Comparison of ENCODE assay signal across 8 mouse cellular contexts in the genomic region with DNA sequence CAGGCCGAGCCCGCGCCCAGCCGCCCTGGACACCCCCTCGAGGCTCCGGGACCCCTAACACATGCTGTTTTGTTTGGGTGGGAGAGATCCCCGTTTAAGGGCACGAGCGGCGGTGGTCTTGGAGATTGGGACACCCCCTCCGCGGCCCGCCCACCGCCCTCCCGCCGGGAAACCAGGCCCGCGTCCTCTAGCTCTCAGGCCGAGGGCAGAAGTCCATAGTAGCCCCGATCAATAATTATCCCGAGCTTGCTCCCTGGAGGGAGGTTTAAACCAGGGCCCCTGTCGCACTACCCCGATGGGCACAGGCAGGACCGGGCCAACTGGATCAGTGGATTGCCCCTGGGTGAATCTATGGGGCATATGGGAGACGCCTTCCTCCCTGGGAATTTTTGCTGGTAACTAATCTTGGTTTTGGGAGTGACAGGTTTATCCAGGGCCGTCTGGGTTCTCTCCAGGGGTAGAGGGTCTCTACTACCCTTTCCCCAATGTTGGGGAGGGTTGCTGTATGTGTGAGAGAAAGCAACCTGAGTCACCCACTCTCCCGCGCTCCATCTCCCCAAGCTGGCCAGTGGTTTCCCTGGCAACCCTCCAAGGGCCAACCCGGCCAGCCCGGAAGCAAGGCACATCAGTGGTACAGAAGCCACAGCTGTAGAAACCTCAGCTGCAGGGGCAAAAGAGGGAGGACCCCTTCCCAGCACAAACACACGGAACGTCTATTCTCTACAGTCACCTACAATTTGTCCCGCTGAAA. TPM values are rescaled to one million over a fixed set of nuclear protein-coding genes. Genes with fewer than 3 reads are reported as not detected.
A peak's percentile ranks its signal among the peaks of the same experiment; 100 is the strongest.
DNase-seq lines count a peak whose midpoint lies in the region; ATAC-seq and TF ChIP-seq lines count a peak whose summit lies in the region.

No protein-coding gene starts in this region.

- peak overlapping the region; percentile 83 for H3K4me2 ChIP-seq in embryonic facial prominence, embryonic 13.5 days
- peak overlapping the region; percentile 92 for H3K4me2 ChIP-seq in heart, embryonic 13.5 days
- H3K4me2 ChIP-seq in kidney, postnatal 0 days (ENCODE audit: low read length): peak overlapping the region; percentile 93
- H3K4me2 ChIP-seq in lung, postnatal 0 days (replicated peaks; ENCODE audit: low read depth, low read length): peak overlapping the region; percentile 91

- H3K4me1 ChIP-seq in ES-Bruce4 (ENCODE audit: control insufficient read depth, insufficient read depth, low read length): no peaks in the 10 kb centered on the region
- H3K4me1 ChIP-seq in embryonic facial prominence, embryonic 13.5 days: peaks cover 21% of the 10 kb centered on the region
- H3K4me1 ChIP-seq in heart, embryonic 13.5 days: peaks cover 40% of the 10 kb centered on the region
- H3K4me1 ChIP-seq in kidney, postnatal 0 days (replicated peaks; ENCODE audit: insufficient read depth, low read length): 0 out of 2 replicates have a peak, but pooled peaks cover 7% of the 10 kb centered on the region
- peaks cover 6% of the 10 kb centered on the region; the same call in 1 of the 2 replicates for H3K4me1 ChIP-seq in lung, postnatal 0 days (ENCODE audit: insufficient read depth, low read depth, low read length)

- TF ChIP-seq CTCF in ES-Bruce4 (IDR thresholded peaks at IDR 0.05; ENCODE audit: low read depth, low read length): no peak
- no peak for TF ChIP-seq CTCF in kidney, postnatal 0 days (IDR thresholded peaks at IDR 0.05; ENCODE audit: low read depth)
- no peak for TF ChIP-seq CTCF in lung, postnatal 0 days (IDR thresholded peaks at IDR 0.05)

- no peak for TF ChIP-seq POLR2A in ES-Bruce4 (IDR thresholded peaks at IDR 0.05; ENCODE audit: insufficient read depth, low read length)

- H3K9me3 ChIP-seq in ES-Bruce4 (replicated peaks; ENCODE audit: control insufficient read depth, insufficient read depth, low read length, poor library complexity, severe bottlenecking): no peaks in the 10 kb centered on the region
- H3K9me3 ChIP-seq in embryonic facial prominence, embryonic 13.5 days: no peaks in the 10 kb centered on the region
- H3K9me3 ChIP-seq in heart, embryonic 13.5 days: no peaks in the 10 kb centered on the region
- no peaks in the 10 kb centered on the region for H3K9me3 ChIP-seq in kidney, postnatal 0 days (replicated peaks; ENCODE audit: low read length)
- no peaks in the 10 kb centered on the region for H3K9me3 ChIP-seq in lung, postnatal 0 days (ENCODE audit: low read length)

- peak; percentile 89 for DNase-seq in adrenal gland, adult 2 months
- DNase-seq in kidney, postnatal 0 days (ENCODE audit: low spot score): peak; percentile 55
- peak; percentile 58 for DNase-seq in lung, postnatal 0 days (ENCODE audit: low spot score)
- peak; percentile 72 for DNase-seq in retina, postnatal 1 day

- WGBS in embryonic facial prominence, embryonic 13.5 days: 1% methylated on average over 33 of the region's 33 CpGs
- 3% methylated on average over 31 of the region's 33 CpGs for WGBS in heart, embryonic 13.5 days
- WGBS in kidney, postnatal 0 days: under 1% methylated on average over 33 of the region's 33 CpGs
- 1% methylated on average over 33 of the region's 33 CpGs for WGBS in lung, postnatal 0 days

- H3K36me3 ChIP-seq in ES-Bruce4 (ENCODE audit: control insufficient read depth, insufficient read depth, low read length, poor library complexity, severe bottlenecking): no peaks in the 10 kb centered on the region
- H3K36me3 ChIP-seq in embryonic facial prominence, embryonic 13.5 days: no peaks in the 10 kb centered on the region
- no peaks in the 10 kb centered on the region for H3K36me3 ChIP-seq in heart, embryonic 13.5 days
- no peaks in the 10 kb centered on the region for H3K36me3 ChIP-seq in kidney, postnatal 0 days (ENCODE audit: insufficient read depth, low read length)
- no peaks in the 10 kb centered on the region for H3K36me3 ChIP-seq in lung, postnatal 0 days (ENCODE audit: insufficient read depth, low read length)

- no peak overlapping the region for H3K27ac ChIP-seq in ES-Bruce4 (ENCODE audit: insufficient read depth, low read length)
- H3K27ac ChIP-seq in embryonic facial prominence, embryonic 13.5 days: peak overlapping the region; percentile 78
- peak overlapping the region; percentile 94 for H3K27ac ChIP-seq in heart, embryonic 13.5 days (replicated peaks)
- peak overlapping the region; percentile 90 for H3K27ac ChIP-seq in kidney, postnatal 0 days
- peak overlapping the region; percentile 86 for H3K27ac ChIP-seq in lung, postnatal 0 days (ENCODE audit: low read length)

- peaks cover 14% of the 10 kb centered on the region for H3K27me3 ChIP-seq in ES-Bruce4 (ENCODE audit: control insufficient read depth, insufficient read depth, low read length, poor library complexity, severe bottlenecking)
- peaks cover 36% of the 10 kb centered on the region for H3K27me3 ChIP-seq in embryonic facial prominence, embryonic 13.5 days
- peaks cover 40% of the 10 kb centered on the region for H3K27me3 ChIP-seq in heart, embryonic 13.5 days (replicated peaks)
- H3K27me3 ChIP-seq in kidney, postnatal 0 days (ENCODE audit: insufficient read depth, low read length): no peaks in the 10 kb centered on the region
- no peaks in the 10 kb centered on the region for H3K27me3 ChIP-seq in lung, postnatal 0 days (replicated peaks; ENCODE audit: insufficient read depth, low read length)

- peak overlapping the region; percentile 100 for H3K9ac ChIP-seq in ES-Bruce4 (ENCODE audit: low read depth, poor library complexity, severe bottlenecking)
- peak overlapping the region; percentile 94 for H3K9ac ChIP-seq in embryonic facial prominence, embryonic 13.5 days
- H3K9ac ChIP-seq in heart, embryonic 13.5 days: peak overlapping the region; percentile 99
- peak overlapping the region; percentile 95 for H3K9ac ChIP-seq in kidney, postnatal 0 days (ENCODE audit: low read depth, low read length)
- peak overlapping the region; percentile 93 for H3K9ac ChIP-seq in lung, postnatal 0 days (replicated peaks; ENCODE audit: low read depth)

- peak overlapping the region; percentile 82 for H3K4me3 ChIP-seq in ES-Bruce4 (ENCODE audit: low read depth, low read length)
- peak overlapping the region; percentile 92 for H3K4me3 ChIP-seq in embryonic facial prominence, embryonic 13.5 days
- peak overlapping the region; percentile 94 for H3K4me3 ChIP-seq in heart, embryonic 13.5 days
- peak overlapping the region; percentile 94 for H3K4me3 ChIP-seq in kidney, postnatal 0 days (replicated peaks; ENCODE audit: low read depth, low read length)
- peak overlapping the region; percentile 90 for H3K4me3 ChIP-seq in lung, postnatal 0 days (ENCODE audit: low read depth, low read length)

- TF ChIP-seq EP300 in ES-Bruce4 (IDR thresholded peaks at IDR 0.05; ENCODE audit: insufficient read depth, low read depth, low read length): no peak
- no peak for TF ChIP-seq EP300 in lung, postnatal 0 days (IDR thresholded peaks at IDR 0.05)

- ATAC-seq in embryonic facial prominence, embryonic 13.5 days (ENCODE audit: insufficient number of reproducible peaks, insufficient read depth, low FRiP score, low TSS enrichment, low read depth): peak; percentile 15; the same call in 1 of the 2 replicates
- ATAC-seq in heart, embryonic 13.5 days (ENCODE audit: extremely low read depth, insufficient number of reproducible peaks, low FRiP score, low TSS enrichment): no peak
- peak; percentile 50 for ATAC-seq in kidney, postnatal 0 days (replicated peaks; ENCODE audit: low FRiP score, low read depth)
- peak; percentile 25 for ATAC-seq in lung, postnatal 0 days
- ATAC-seq in monocyte, adult 5-6 weeks (replicated peaks; ENCODE audit: insufficient number of reproducible peaks, low FRiP score, low TSS enrichment, poor library complexity, severe bottlenecking): no peak

RNA-seq across cellular contexts. Expression of a gene that starts 0.4 kb away (rescaled TPM):
- 7.3 and 7.6 TPM in 2 replicates for polyA plus RNA-seq in ES-Bruce4 (2011; ENCODE audit: insufficient read depth, insufficient read length, low read depth, missing spikeins)
- 10 to 100 TPM; 60.3 to 65.3 TPM for total RNA-seq in adrenal gland, adult 2 months (2021)
- polyA plus RNA-seq in adrenal gland, adult 2 months (2012; rRNA removed): 43.8 and 53.8 TPM in 2 replicates
- polyA plus RNA-seq in embryonic facial prominence, embryonic 13.5 days (2015; fragmentation: Nextera tagmentation; extraction: Ambion mirVana): 19.1 and 19.9 TPM in 2 replicates
- 24.3 and 27.0 TPM in 2 replicates for polyA plus RNA-seq in heart, embryonic 13.5 days (2015; fragmentation: Nextera tagmentation; extraction: Ambion mirVana)
- 14.4 and 14.6 TPM in 2 replicates for polyA plus RNA-seq in kidney, postnatal 0 days (2015; fragmentation: Nextera tagmentation; extraction: Ambion mirVana)
- 17.9 and 21.4 TPM in 2 replicates for polyA plus RNA-seq in lung, postnatal 0 days (2015; fragmentation: Nextera tagmentation; extraction: Ambion mirVana)
- total RNA-seq in monocyte, adult 5-6 weeks (2017): 71.6 to 86.1 TPM (median 75.5 TPM) in 3 replicates

RNA-seq across cellular contexts. Expression of a gene that starts 8.2 kb away (rescaled TPM):
- polyA plus RNA-seq in ES-Bruce4 (2011; ENCODE audit: insufficient read depth, insufficient read length, low read depth, missing spikeins): 3.6 and 4.4 TPM in 2 replicates
- total RNA-seq in adrenal gland, adult 2 months (2021): 10 to 100 TPM; 27.0 to 38.0 TPM
- polyA plus RNA-seq in adrenal gland, adult 2 months (2012; rRNA removed): 45.1 and 51.2 TPM in 2 replicates
- 4.9 and 6.6 TPM in 2 replicates for polyA plus RNA-seq in embryonic facial prominence, embryonic 13.5 days (2015; fragmentation: Nextera tagmentation; extraction: Ambion mirVana)
- polyA plus RNA-seq in heart, embryonic 13.5 days (2015; fragmentation: Nextera tagmentation; extraction: Ambion mirVana): 5.2 and 5.9 TPM in 2 replicates
- 4.0 and 4.4 TPM in 2 replicates for polyA plus RNA-seq in kidney, postnatal 0 days (2015; fragmentation: Nextera tagmentation; extraction: Ambion mirVana)
- polyA plus RNA-seq in lung, postnatal 0 days (2015; fragmentation: Nextera tagmentation; extraction: Ambion mirVana): 6.2 and 7.1 TPM in 2 replicates
- total RNA-seq in monocyte, adult 5-6 weeks (2017): 20.0 to 28.0 TPM (median 25.1 TPM) in 3 replicates

Comparison
In these comparisons a context has a peak if more than half of its experiments do, and no peak if none do; other contexts are left out.
1. ATAC-seq: peak in embryonic facial prominence, embryonic 13.5 days (single experiment), kidney, postnatal 0 days (single experiment) and lung, postnatal 0 days (single experiment); none in heart, embryonic 13.5 days (single experiment) and monocyte, adult 5-6 weeks (single experiment).
2. Peak in every context shown above with its lines, with median percentiles within 50 percentile points of each other: H3K4me3 ChIP-seq, H3K9ac ChIP-seq, DNase-seq and H3K4me2 ChIP-seq.